Mouse (Mus musculus) MEL (cell line): ENCODE data around the gene Chst15.

ENCODE experiments used
- MXI1 ChIP-seq: IDR thresholded peaks from 2 replicates; pipeline ENCODE4 v1.6.1; 2011; ENCODE audit warnings: mild to moderate bottlenecking, low read depth, low read length, improper control_type of control experiment
- POLR2A ChIP-seq, 2 experiments: IDR thresholded peaks; 2 replicates each; pipeline ENCODE4 v1.6.1; 2011 to 2012; ENCODE audit warnings: low read length in 2 of 2, mild to moderate bottlenecking in 2 of 2, control low read depth in 1 of 2, improper control_type of control experiment in 1 of 2, low read depth in 1 of 2, moderate library complexity in 1 of 2; ENCODE audit not compliant: control insufficient read depth in 1 of 2, insufficient read depth in 1 of 2, poor library complexity in 1 of 2

GRCm38 (mm10) chr7:132356185-132356584 is 39.2 kb upstream of the Chst15 start:
- no peak for TF ChIP-seq MXI1
- TF ChIP-seq POLR2A (IDR thresholded peaks at IDR 0.05; ENCODE audit: control insufficient read depth in 1 of 2, insufficient read depth in 1 of 2, low read depth in 1 of 2, low read length in 2 of 2, poor library complexity in 1 of 2) = no peak
